Mouse (Mus musculus): Measurements from ENCODE around the gene Ncoa6.

DNA sequence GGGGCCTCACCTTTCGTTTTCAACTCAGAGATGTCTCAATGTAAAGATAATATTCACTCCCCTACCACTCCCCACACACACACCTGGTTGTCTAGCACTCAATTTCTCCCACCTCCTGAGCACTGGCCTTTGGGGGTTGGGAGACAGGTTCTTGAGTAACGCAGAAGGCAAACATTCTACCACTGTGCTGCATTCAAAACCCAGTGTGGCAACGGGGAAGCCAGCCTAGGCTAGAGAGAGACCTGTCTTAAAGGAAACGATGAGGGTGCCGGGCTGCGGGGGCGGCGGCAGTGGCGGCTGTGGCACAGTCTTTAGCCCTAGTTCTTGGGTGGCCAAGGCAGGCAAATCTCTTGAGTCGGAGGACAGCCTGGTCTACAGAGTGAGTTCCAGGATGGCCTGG, 97.5 kb downstream of the Ncoa6 start:
- TF ChIP-seq CTCF (IDR thresholded peaks at IDR 0.05; ENCODE audit: control insufficient read depth, insufficient read depth, insufficient replicate concordance, low read depth, low read length) (no peak), POLR2A (IDR thresholded peaks at IDR 0.05; ENCODE audit: control insufficient read depth, low read depth, low read length) (no peak)
